ENCODE assay signal across 9 mouse cellular contexts in the genomic region with DNA sequence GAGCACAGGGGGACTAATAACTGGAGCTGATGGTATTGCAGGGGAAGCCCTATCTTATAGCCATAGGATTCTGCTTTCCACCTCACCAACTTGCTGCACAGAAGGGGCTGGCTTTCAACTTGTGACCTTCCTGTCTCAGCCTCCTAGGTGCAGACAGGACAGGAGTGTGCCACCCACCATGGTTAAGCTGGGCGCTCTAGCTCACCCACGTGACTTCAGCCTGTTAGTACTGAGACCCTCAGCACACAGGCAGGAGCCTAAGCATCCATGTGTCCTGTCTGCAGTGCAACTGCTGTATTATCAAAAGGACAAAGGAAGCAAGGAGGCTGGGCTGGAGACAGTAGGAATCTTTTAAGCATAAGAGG. TPM values are rescaled to one million over a fixed set of nuclear protein-coding genes. Genes with fewer than 3 reads are reported as not detected.
DNase-seq lines count a peak whose midpoint lies in the region; ATAC-seq and TF ChIP-seq lines count a peak whose summit lies in the region.
"Had no signal": no experiment of that assay in that cellular context is flagged by ENCODE, and none has a peak within 500 bp of the region (broad histone marks: within the 10 kb centered on the region; RNA-seq: fewer than 3 reads in every experiment).

No protein-coding gene starts in this region.

- no peaks in the 10 kb centered on the region for H3K9me3 ChIP-seq in heart, embryonic 10.5 days
- H3K9me3 ChIP-seq: forebrain, embryonic 13.5 days had no signal

- peak overlapping the region; percentile 85; the same call in 1 of the 2 replicates for H3K27ac ChIP-seq in heart, embryonic 10.5 days
- H3K27ac ChIP-seq in layer of hippocampus, adult 2 months = no peak overlapping the region
- peak overlapping the region; percentile 3; the same call in 1 of the 2 replicates for H3K27ac ChIP-seq in embryonic fibroblast, embryonic 13.5 days (ENCODE audit: insufficient read depth, low read length)
- H3K27ac ChIP-seq: forebrain, embryonic 13.5 days had no signal

- peaks cover 10% of the 10 kb centered on the region for H3K4me1 ChIP-seq in heart, embryonic 10.5 days
- peaks cover 3% of the 10 kb centered on the region for H3K4me1 ChIP-seq in embryonic fibroblast, embryonic 13.5 days (ENCODE audit: control insufficient read depth, insufficient read depth, low read length)
- H3K4me1 ChIP-seq: forebrain, embryonic 13.5 days had no signal

- DNase-seq in heart, embryonic 10.5 days (ENCODE audit: low spot score) = no peak
- no peak for DNase-seq in heart, adult 9 months (ENCODE audit: low spot score in 2 of 2)
- DNase-seq in layer of hippocampus, adult 2 months (ENCODE audit: low spot score in 2 of 2) = no peak
- no peak for DNase-seq in layer of hippocampus, adult 8-10 months (ENCODE audit: low spot score in 2 of 2)
- DNase-seq in ovary, adult 18-20 months (ENCODE audit: low spot score) = no peak
- DNase-seq in right cerebral cortex, postnatal 14 days = no peak

- no peak for TF ChIP-seq POLR2A in embryonic fibroblast, embryonic 13.5 days (IDR thresholded peaks at IDR 0.05; ENCODE audit: low read depth, low read length)

- H3K36me3 ChIP-seq in heart, embryonic 10.5 days = peaks cover 65% of the 10 kb centered on the region

- 0 out of 2 replicates have a peak, but pooled peaks have one; percentile 7 for ATAC-seq in megakaryocyte progenitor cell, adult 5-6 weeks (replicated peaks; ENCODE audit: poor library complexity)

- no peak overlapping the region for H3K4me3 ChIP-seq in heart, embryonic 10.5 days
- H3K4me3 ChIP-seq in layer of hippocampus, adult 2 months = no peak overlapping the region
- H3K4me3 ChIP-seq in embryonic fibroblast, embryonic 13.5 days (ENCODE audit: insufficient read depth, low read length) = no peak overlapping the region
- H3K4me3 ChIP-seq: forebrain, embryonic 13.5 days had no signal

- H3K27me3 ChIP-seq in heart, embryonic 10.5 days (ENCODE audit: insufficient read depth, poor library complexity, severe bottlenecking) = no peaks in the 10 kb centered on the region
- H3K27me3 ChIP-seq: forebrain, embryonic 13.5 days had no signal

- WGBS in heart, embryonic 10.5 days = 83% methylated on average over 2 of the region's 2 CpGs

- 0 out of 2 replicates have a peak, but pooled peaks have one; percentile 2 for TF ChIP-seq CTCF in layer of hippocampus, adult 2 months (conservative IDR thresholded peaks at IDR 0.05)
- TF ChIP-seq CTCF in embryonic fibroblast, embryonic 13.5 days (IDR thresholded peaks at IDR 0.05; ENCODE audit: borderline replicate concordance, insufficient read depth, low read length) = no peak

RNA-seq across cellular contexts. Expression of gene Bbc3, which starts 18.4 kb away (rescaled TPM):
- polyA plus RNA-seq in heart, embryonic 10.5 days (2016; fragmentation: Nextera tagmentation; extraction: Ambion mirVana) = 8.3 and 9.5 TPM in 2 replicates
- 10 to 100 TPM; 12.5 to 14.9 TPM for total RNA-seq in layer of hippocampus, adult 2 months (2021)
- 10 to 100 TPM in 3 of 4 experiments, 1 to 10 TPM in 1; 8.9 to 14.4 (median 10.9) TPM for total RNA-seq in layer of hippocampus, adult 8-10 months (2022)
- polyA plus RNA-seq in embryonic fibroblast, embryonic 13.5 days (2011; ENCODE audit: insufficient read length, low read depth, missing spikeins) = 15.8 and 19.9 TPM in 2 replicates
- total RNA-seq in megakaryocyte progenitor cell, adult 5-6 weeks (2015) = 0.25 and 1.8 TPM in 2 replicates
- 0.84 and 1.2 TPM in 2 replicates for total RNA-seq in megakaryocyte progenitor cell, adult 5-6 weeks (2017)

RNA-seq across cellular contexts. Expression of gene Ccdc9, which starts 40.0 kb away (rescaled TPM):
- polyA plus RNA-seq in heart, embryonic 10.5 days (2016; fragmentation: Nextera tagmentation; extraction: Ambion mirVana) = 19.6 and 31.0 TPM in 2 replicates
- total RNA-seq in layer of hippocampus, adult 2 months (2021) = 10 to 100 TPM; 79.7 to 81.0 TPM
- total RNA-seq in layer of hippocampus, adult 8-10 months (2022) = 10 to 100 TPM; 72.6 to 88.3 (median 86.3) TPM
- polyA plus RNA-seq in embryonic fibroblast, embryonic 13.5 days (2011; ENCODE audit: insufficient read length, low read depth, missing spikeins) = 66.0 and 70.9 TPM in 2 replicates
- 17.3 and 19.8 TPM in 2 replicates for total RNA-seq in megakaryocyte progenitor cell, adult 5-6 weeks (2015)
- total RNA-seq in megakaryocyte progenitor cell, adult 5-6 weeks (2017) = 87.9 and 99.6 TPM in 2 replicates

RNA-seq across cellular contexts. Expression of gene Inafm1, which starts 53.2 kb away (rescaled TPM):
- polyA plus RNA-seq in heart, embryonic 10.5 days (2016; fragmentation: Nextera tagmentation; extraction: Ambion mirVana) = 6.2 and 10.0 TPM in 2 replicates
- total RNA-seq in layer of hippocampus, adult 2 months (2021) = 10 to 100 TPM; 32.0 to 35.5 TPM
- 10 to 100 TPM; 30.9 to 39.3 (median 33.1) TPM for total RNA-seq in layer of hippocampus, adult 8-10 months (2022)
- 11.1 and 11.6 TPM in 2 replicates for polyA plus RNA-seq in embryonic fibroblast, embryonic 13.5 days (2011; ENCODE audit: insufficient read length, low read depth, missing spikeins)
- 5.0 and 11.3 TPM in 2 replicates for total RNA-seq in megakaryocyte progenitor cell, adult 5-6 weeks (2015)
- 5.2 and 6.8 TPM in 2 replicates for total RNA-seq in megakaryocyte progenitor cell, adult 5-6 weeks (2017)
